Mouse (Mus musculus): ENCODE data around the gene Mybpc3.

Gene Mybpc3

GRCm38 (mm10) chr2:91117585-91118275 is at the start of gene Mybpc3:
Mybpc3 (plus strand) TSS chr2:91118144.
- no peak for DNase-seq (ENCODE audit: low spot score)

- DNase-seq (ENCODE audit: low spot score), result no peak
These were observed 49.6 kb upstream of the Mybpc3 start for GRCm38 (mm10) chr2:91068162-91068871.

- DNase-seq (ENCODE audit: low spot score), result no peak
These were observed 49.1 kb upstream of the Mybpc3 start for GRCm38 (mm10) chr2:91068872-91069165.

- DNase-seq (ENCODE audit: low spot score), result no peak
These were observed 48.5 kb upstream of the Mybpc3 start for GRCm38 (mm10) chr2:91069306-91070000.

- peak; percentile 99 for DNase-seq (ENCODE audit: low spot score)
These were observed 47.7 kb upstream of the Mybpc3 start, which contains the start of gene Slc39a13 for GRCm38 (mm10) chr2:91070076-91070800. Slc39a13 (minus strand) TSS chr2:91070417.

GRCm38 (mm10) chr2:91071059-91071458 is 46.9 kb upstream of the Mybpc3 start:
- no peak for DNase-seq (ENCODE audit: low spot score)

- DNase-seq (ENCODE audit: low spot score), result no peak
These were observed 45.9 kb upstream of the Mybpc3 start for GRCm38 (mm10) chr2:91072092-91072491.

GRCm38 (mm10) chr2:91077957-91078313 is 40.0 kb upstream of the Mybpc3 start:
- no peak for DNase-seq (ENCODE audit: low spot score)

- DNase-seq (ENCODE audit: low spot score), result no peak
These were observed 39.5 kb upstream of the Mybpc3 start for GRCm38 (mm10) chr2:91078314-91079025.

GRCm38 (mm10) chr2:91079026-91079384 is 38.9 kb upstream of the Mybpc3 start:
- no peak for DNase-seq (ENCODE audit: low spot score)

GRCm38 (mm10) chr2:91080784-91081513 is 37.0 kb upstream of the Mybpc3 start:
- no peak for DNase-seq (ENCODE audit: low spot score)

GRCm38 (mm10) chr2:91081775-91082695 is 35.9 kb upstream of the Mybpc3 start, which contains the start of gene Spi1:
Spi1 (plus strand) TSS chr2:91082390.
- no peak for DNase-seq (ENCODE audit: low spot score)

- DNase-seq (ENCODE audit: low spot score), result no peak
These were observed 35.1 kb upstream of the Mybpc3 start for GRCm38 (mm10) chr2:91082844-91083243.

GRCm38 (mm10) chr2:91083366-91083940 is 34.5 kb upstream of the Mybpc3 start:
- no peak for DNase-seq (ENCODE audit: low spot score)

- DNase-seq (ENCODE audit: low spot score), result no peak
These were observed 33.6 kb upstream of the Mybpc3 start for GRCm38 (mm10) chr2:91084179-91084820.

GRCm38 (mm10) chr2:91085494-91086391 is 32.2 kb upstream of the Mybpc3 start:
- DNase-seq (ENCODE audit: low spot score), result no peak

GRCm38 (mm10) chr2:91086392-91087237 is 31.3 kb upstream of the Mybpc3 start:
- DNase-seq (ENCODE audit: low spot score), result no peak
